Mouse (Mus musculus): ENCODE results near the gene Prrg2. TPM values are rescaled to one million over a fixed set of nuclear protein-coding genes. Genes with fewer than 3 reads are reported as not detected.

Prrg2 gene
- polyA plus RNA-seq (2017; shearing (Covaris generic)), result 1 to 10 TPM; 1.9 to 2.7 TPM

DNA sequence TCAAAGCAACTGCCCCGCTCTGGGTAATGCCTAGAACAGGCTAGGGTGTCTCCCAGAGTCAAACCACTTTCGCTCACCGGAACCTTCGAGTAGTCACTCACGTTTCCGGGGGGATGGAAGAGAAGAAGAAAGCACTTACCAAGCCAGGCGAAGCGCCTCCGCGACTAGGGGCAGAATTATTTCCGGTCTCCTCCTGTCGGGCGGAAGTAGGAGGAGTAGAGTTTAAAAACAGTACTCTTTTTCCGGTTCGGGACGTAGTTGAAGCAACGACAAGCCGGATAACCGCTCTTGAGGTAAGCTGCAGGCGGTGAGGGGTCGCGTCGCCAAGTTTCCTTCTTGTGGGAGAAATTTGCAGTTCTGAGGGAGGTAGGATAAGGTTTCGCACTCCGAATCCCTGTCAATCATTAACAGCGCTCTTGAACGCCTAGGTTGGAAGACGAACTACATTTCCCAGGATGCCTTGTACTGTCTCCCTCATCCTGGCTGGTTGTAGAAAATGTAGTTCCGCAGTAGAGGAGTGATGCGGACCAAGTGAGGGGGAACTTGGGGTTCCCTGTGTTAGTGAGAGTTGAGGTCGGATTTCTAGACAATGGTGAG lies at the start of gene Prrg2, which contains the start of gene Nosip:
Gene Prrg2 (minus strand): TSS at position 439 of the 597 bp plus-strand sequence.
Gene Nosip (plus strand): TSS at position 191 of the 597 bp plus-strand sequence.

DNA sequence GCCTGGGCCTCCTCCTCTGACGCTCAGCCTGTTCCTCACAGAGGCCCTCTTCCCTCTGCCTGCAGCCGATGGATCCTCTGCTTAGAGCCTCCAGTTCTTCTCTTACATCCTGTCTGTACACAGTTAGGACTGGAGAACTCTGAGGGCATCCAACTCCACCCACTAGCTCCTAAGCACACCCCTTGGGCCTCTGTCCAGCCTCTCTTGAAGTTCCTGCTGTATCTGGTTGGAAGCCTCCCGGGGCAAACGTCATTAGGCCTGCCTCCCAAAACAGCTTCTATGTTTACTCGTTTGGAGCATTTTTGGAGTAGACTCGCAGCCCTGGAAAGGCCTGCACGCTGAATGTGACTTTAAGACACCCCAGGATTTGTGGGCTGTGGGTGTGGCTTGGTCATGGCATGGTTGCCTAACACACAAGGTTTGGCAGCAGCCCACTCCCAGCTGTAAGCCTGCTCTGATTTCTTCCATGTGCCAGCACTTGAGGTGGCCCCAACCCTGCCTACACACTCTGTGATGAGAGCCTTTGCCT lies 41.2 kb upstream of the Prrg2 start, which contains the start of gene Fcgrt:
Gene Fcgrt (minus strand): TSS at position 200 of the 529 bp plus-strand sequence.

DNA sequence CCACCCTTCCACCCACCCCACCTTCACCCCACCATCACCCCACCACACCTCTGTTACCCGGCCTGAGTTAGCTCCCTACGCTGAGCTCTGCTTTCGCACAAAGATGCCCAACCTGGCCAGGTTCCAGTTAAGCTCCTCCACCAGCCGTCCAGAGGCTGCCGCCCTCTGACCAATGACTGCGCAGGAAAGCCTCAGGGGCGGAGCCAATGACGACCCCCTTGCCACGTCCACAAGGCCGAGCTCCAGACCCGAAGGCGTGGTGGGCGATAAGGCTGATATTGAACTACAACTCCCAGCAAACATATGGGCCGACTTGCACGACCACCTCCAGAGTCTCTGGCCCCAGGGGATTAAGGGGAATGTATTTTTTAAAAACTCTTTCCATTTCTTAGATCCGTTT lies 29.6 kb upstream of the Prrg2 start, which contains the start of gene Rcn3:
Gene Rcn3 (minus strand): TSS at position 174 of the 400 bp plus-strand sequence.

DNA sequence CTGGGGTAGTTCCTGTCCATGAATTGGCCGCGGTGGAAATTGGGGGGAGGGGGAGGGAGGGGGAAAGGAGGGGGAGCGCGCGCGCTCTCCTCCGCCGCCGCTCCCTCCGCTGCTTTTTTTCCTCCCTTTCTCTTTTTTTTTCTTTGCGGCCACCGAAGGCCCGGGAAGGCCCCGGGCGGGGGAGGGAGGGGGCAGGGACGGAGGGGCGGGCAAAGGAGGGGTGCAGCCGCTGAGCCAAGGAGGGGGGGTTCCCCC lies 9.7 kb downstream of the Prrg2 start, which contains the start of gene Prr12:
Gene Prr12 (minus strand): TSS at position 20 of the 255 bp plus-strand sequence.

DNA sequence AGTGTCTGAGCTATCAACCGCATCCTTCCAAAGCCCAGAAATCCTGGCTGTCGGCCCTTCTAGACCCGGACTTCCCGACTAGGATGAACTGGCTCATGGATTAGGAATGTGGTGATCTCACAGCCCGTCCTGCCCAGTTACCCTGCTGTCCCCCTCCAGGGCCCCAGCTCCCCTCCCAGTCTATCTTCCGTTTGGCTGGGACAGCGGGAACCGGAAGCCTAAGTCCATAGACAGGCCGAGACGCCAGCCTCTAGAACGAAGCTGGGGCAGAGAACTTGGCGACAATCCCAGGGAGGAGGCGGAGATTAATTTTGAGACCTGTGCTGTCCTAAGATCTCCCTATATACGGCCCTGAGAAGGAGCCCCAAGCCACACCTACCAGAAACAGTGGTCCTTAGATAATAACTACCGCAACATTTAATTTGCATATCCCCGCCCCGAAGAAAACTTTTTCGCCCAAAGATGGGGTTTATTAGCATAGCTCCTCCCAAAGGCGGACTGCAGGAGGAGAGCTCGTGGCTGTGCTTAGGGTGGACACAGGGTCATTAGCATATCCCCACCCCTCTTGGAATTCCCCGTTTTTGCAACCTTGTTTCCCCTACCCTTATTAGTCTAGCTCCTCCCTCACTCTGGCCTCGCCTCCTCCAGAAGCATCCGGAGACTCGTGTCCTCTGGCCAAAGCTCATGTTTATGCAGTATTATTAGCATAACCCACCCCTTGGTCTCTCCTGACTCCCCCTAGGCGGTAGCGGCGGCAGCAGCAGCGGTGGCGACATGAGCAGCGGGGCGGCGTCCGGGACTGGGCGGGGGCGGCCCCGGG lies 45.0 kb downstream of the Prrg2 start, which contains the start of gene Rras:
Gene Rras (plus strand): TSS at position 720 of the 820 bp plus-strand sequence.

DNA sequence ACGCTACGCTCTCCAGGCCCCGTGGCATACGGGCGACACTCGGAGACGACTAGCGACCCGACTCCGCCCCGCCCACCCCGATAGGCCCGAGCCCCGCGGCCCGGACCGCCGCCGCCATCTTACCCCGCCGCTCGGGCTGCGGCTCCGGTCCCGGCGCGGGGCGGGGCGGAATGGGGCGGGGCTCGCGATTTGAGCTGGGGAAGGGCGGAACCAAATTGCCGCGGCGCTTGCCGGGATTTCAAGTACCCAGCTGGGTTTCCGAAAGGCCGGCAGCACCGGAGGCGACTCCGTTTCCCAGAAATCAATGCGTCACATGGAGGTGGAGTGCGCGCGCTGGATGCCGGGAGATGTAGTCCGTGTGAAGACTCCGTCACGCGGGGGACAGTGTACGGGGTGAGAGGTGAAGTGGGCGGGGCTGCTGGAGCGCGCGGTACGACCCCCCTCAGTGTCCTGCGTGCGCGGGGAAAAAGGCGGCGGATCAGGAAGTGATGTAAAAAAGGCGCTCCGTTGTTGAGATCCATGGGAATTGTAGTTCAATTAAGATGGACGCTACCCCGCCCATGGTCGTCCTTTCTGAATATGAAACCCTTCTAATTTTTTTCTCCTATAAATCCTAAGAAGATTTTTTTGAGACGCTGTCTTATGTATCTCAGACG lies 46.4 kb downstream of the Prrg2 start, which contains the start of gene Scaf1:
Gene Scaf1 (minus strand): TSS at position 407 of the 656 bp plus-strand sequence.

Other genes starting within 250 kb of the Prrg2 start
- 10 to 100 TPM; 43.6 to 48.6 TPM for gene Nup62, start 246.6 kb downstream of the Prrg2 start, polyA plus RNA-seq (2017; shearing (Covaris generic))
- 1 to 10 TPM; 1.6 to 5.2 TPM for gene Il4i1, start 246.3 kb downstream of the Prrg2 start, polyA plus RNA-seq (2017; shearing (Covaris generic))
- under 1 TPM; 0.32 to 0.52 TPM for gene Atf5, start 246.0 kb downstream of the Prrg2 start, polyA plus RNA-seq (2017; shearing (Covaris generic))
- gene Akt1s1, start 213.7 kb downstream of the Prrg2 start, polyA plus RNA-seq (2017; shearing (Covaris generic)), result 10 to 100 TPM; 18.0 to 26.0 TPM
- 10 to 100 TPM; 59.0 to 77.7 TPM for gene Tbc1d17, start 213.6 kb downstream of the Prrg2 start, polyA plus RNA-seq (2017; shearing (Covaris generic))
- 10 to 100 TPM; 68.0 to 97.8 TPM for gene Pnkp, start 205.5 kb downstream of the Prrg2 start, polyA plus RNA-seq (2017; shearing (Covaris generic))
- 10 to 100 TPM; 19.1 to 21.8 TPM for gene Ptov1, start 192.9 kb downstream of the Prrg2 start, polyA plus RNA-seq (2017; shearing (Covaris generic))
- gene Med25, start 170.0 kb downstream of the Prrg2 start, polyA plus RNA-seq (2017; shearing (Covaris generic)), result 10 to 100 TPM; 53.6 TPM
- 10 to 100 TPM; 28.0 to 39.1 TPM for gene Fuz, start 166.6 kb downstream of the Prrg2 start, polyA plus RNA-seq (2017; shearing (Covaris generic))
- gene Ap2a1, start 133.2 kb downstream of the Prrg2 start, polyA plus RNA-seq (2017; shearing (Covaris generic)), result 10 to 100 TPM; 49.1 to 61.7 TPM
- under 1 TPM; 0.14 to 0.18 TPM for gene Tsks, start 119.5 kb downstream of the Prrg2 start, polyA plus RNA-seq (2017; shearing (Covaris generic))
- under 1 TPM; 0.28 to 0.44 TPM for gene Cpt1c, start 87.8 kb downstream of the Prrg2 start, polyA plus RNA-seq (2017; shearing (Covaris generic))
- 100 to 1,000 TPM; 138 to 219 TPM for gene Prmt1, start 76.1 kb downstream of the Prrg2 start, polyA plus RNA-seq (2017; shearing (Covaris generic))
- gene Irf3, start 65.0 kb downstream of the Prrg2 start, polyA plus RNA-seq (2017; shearing (Covaris generic)), result 100 to 1,000 TPM; 173 to 194 TPM
- 10 to 100 TPM; 24.3 to 26.9 TPM for gene Bcl2l12, start 64.0 kb downstream of the Prrg2 start, polyA plus RNA-seq (2017; shearing (Covaris generic))
- 10 to 100 TPM; 30.1 to 38.3 TPM for gene Scaf1, start 46.3 kb downstream of the Prrg2 start, polyA plus RNA-seq (2017; shearing (Covaris generic))
- 10 to 100 TPM; 21.5 to 34.7 TPM for gene Rras, start 44.7 kb downstream of the Prrg2 start, polyA plus RNA-seq (2017; shearing (Covaris generic))
- 1 to 10 TPM; 3.3 to 6.1 TPM for gene Prr12, start 9.8 kb downstream of the Prrg2 start, polyA plus RNA-seq (2017; shearing (Covaris generic))
- gene Nosip, start 248 bp downstream of the Prrg2 start, polyA plus RNA-seq (2017; shearing (Covaris generic)), result 100 to 1,000 TPM; 130 to 137 TPM
- gene Rcn3, start 29.5 kb upstream of the Prrg2 start, polyA plus RNA-seq (2017; shearing (Covaris generic)), result 10 to 100 TPM in 1 of 2 experiments, 1 to 10 TPM in 1; 5.2 to 16.8 TPM
- 10 to 100 TPM in 1 of 2 experiments, 1 to 10 TPM in 1; 1.6 to 18.5 TPM for gene Fcgrt, start 41.2 kb upstream of the Prrg2 start, polyA plus RNA-seq (2017; shearing (Covaris generic))
- 1,000 to 10,000 TPM; 2,309 to 3,648 TPM for gene Rps11, start 61.8 kb upstream of the Prrg2 start, polyA plus RNA-seq (2017; shearing (Covaris generic))
- gene Rpl13a, start 66.1 kb upstream of the Prrg2 start, polyA plus RNA-seq (2017; shearing (Covaris generic)), result 1,000 to 10,000 TPM; 2,307 to 3,859 TPM
- not detected for gene Gm45713, start 73.6 kb upstream of the Prrg2 start, polyA plus RNA-seq (2017; shearing (Covaris generic))
- 100 to 1,000 TPM; 263 to 410 TPM for gene Flt3l, start 73.8 kb upstream of the Prrg2 start, polyA plus RNA-seq (2017; shearing (Covaris generic))
- gene Pih1d1, start 91.6 kb upstream of the Prrg2 start, polyA plus RNA-seq (2017; shearing (Covaris generic)), result 10 to 100 TPM; 57.0 to 66.8 TPM
- 10 to 100 TPM; 41.4 to 60.4 TPM for gene Aldh16a1, start 91.9 kb upstream of the Prrg2 start, polyA plus RNA-seq (2017; shearing (Covaris generic))
- under 1 TPM; 0.45 to 0.72 TPM for gene Slc17a7, start 101.3 kb upstream of the Prrg2 start, polyA plus RNA-seq (2017; shearing (Covaris generic))
- not detected for gene Gfy, start 116.9 kb upstream of the Prrg2 start, polyA plus RNA-seq (2017; shearing (Covaris generic))
- gene Pth2, start 118.3 kb upstream of the Prrg2 start, polyA plus RNA-seq (2017; shearing (Covaris generic)), result not detected
- under 1 TPM; 0.07 to 0.10 TPM for gene Ccdc155, start 142.2 kb upstream of the Prrg2 start, polyA plus RNA-seq (2017; shearing (Covaris generic))
- gene Dkkl1, start 149.5 kb upstream of the Prrg2 start, polyA plus RNA-seq (2017; shearing (Covaris generic)), result 10 to 100 TPM in 1 of 2 experiments, 1 to 10 TPM in 1; 9.8 to 26.8 TPM
- gene Tead2, start 153.1 kb upstream of the Prrg2 start, polyA plus RNA-seq (2017; shearing (Covaris generic)), result 1 to 10 TPM; 2.6 to 4.0 TPM
- 100 to 1,000 TPM; 461 to 714 TPM for gene Cd37, start 176.4 kb upstream of the Prrg2 start, polyA plus RNA-seq (2017; shearing (Covaris generic))
- gene Slc6a16, start 178.4 kb upstream of the Prrg2 start, polyA plus RNA-seq (2017; shearing (Covaris generic)), result under 1 TPM in 1 of 2 experiments, not detected in 1; 0.20 TPM
- gene Slc6a21, start 214.8 kb upstream of the Prrg2 start, polyA plus RNA-seq (2017; shearing (Covaris generic)), result under 1 TPM in 1 of 2 experiments, not detected in 1; 0.28 TPM

All from activated CD4-positive, CD25-positive, alpha-beta regulatory T cell (primary cell).